Mouse (Mus musculus) ES-E14 (cell line): Measurements from ENCODE around the gene Bcl6b. TPM values are rescaled to one million over a fixed set of nuclear protein-coding genes. Genes with fewer than 3 reads are reported as not detected.

Source experiments
- DNase-seq: peaks from one replicate; pipeline ENCODE4 v3.0.0-alpha.2; 2013; ENCODE audit warnings: low read depth, low spot score
- H3K27ac ChIP-seq: 2 replicates; pipeline ENCODE4 v1.5.1; 2012; ENCODE audit warnings: low read depth, mild to moderate bottlenecking, low read length, moderate library complexity, mixed read lengths; ENCODE audit not compliant: poor library complexity, insufficient read depth, severe bottlenecking
- H3K36me3 ChIP-seq: 2 replicates; pipeline ENCODE4 v1.6.1; 2012; ENCODE audit warnings: mild to moderate bottlenecking, low read length, moderate library complexity, mixed read lengths; ENCODE audit not compliant: control insufficient read depth, poor library complexity, insufficient read depth, severe bottlenecking
- H3K4me1 ChIP-seq, 2 experiments: fragments of 150-350 bp in 1 of 2; sonication (generic) in 1 of 2; 2 replicates each; pipeline ENCODE4 v1.6.1; 2012; ENCODE audit warnings: low read length in 2 of 2, mild to moderate bottlenecking in 1 of 2, mixed read lengths in 1 of 2; ENCODE audit not compliant: control insufficient read depth in 2 of 2, insufficient read depth in 2 of 2, poor library complexity in 1 of 2
- H3K4me3 ChIP-seq, 2 experiments: fragments of 150-350 bp in 1 of 2; sonication (generic) in 1 of 2; 2 replicates each; pipeline ENCODE4 v1.5.1; 2012; ENCODE audit warnings: low read length in 2 of 2, low read depth in 1 of 2, mild to moderate bottlenecking in 1 of 2, mixed read lengths in 1 of 2; ENCODE audit not compliant: insufficient read depth in 1 of 2, poor library complexity in 1 of 2, severe bottlenecking in 1 of 2
- H3K9ac ChIP-seq: 2 replicates; pipeline ENCODE4 v1.6.1; 2012; ENCODE audit warnings: low read depth, mild to moderate bottlenecking, low read length, mixed read lengths; ENCODE audit not compliant: poor library complexity, insufficient read depth, severe bottlenecking
- H3K9me3 ChIP-seq: fragments of 150-350 bp; sonication (generic); 2 replicates; pipeline ENCODE4 v1.6.1; 2012; ENCODE audit warnings: low read depth, mild to moderate bottlenecking, low read length; ENCODE audit not compliant: control insufficient read depth, insufficient read depth
- CHD2 ChIP-seq: IDR thresholded peaks from 2 replicates; pipeline ENCODE4 v1.6.1; 2014; ENCODE audit warnings: mild to moderate bottlenecking, low read depth, low read length, inconsistent platforms
- HCFC1 ChIP-seq: IDR thresholded peaks from 2 replicates; pipeline ENCODE4 v1.6.1; 2012; ENCODE audit warnings: low read length, inconsistent platforms, borderline replicate concordance; ENCODE audit not compliant: insufficient read depth
- MAFK ChIP-seq: IDR thresholded peaks from 2 replicates; pipeline ENCODE4 v1.6.1; 2014; ENCODE audit warnings: mild to moderate bottlenecking, low read depth, low read length, inconsistent platforms; ENCODE audit not compliant: insufficient read depth
- ZC3H11A ChIP-seq: IDR thresholded peaks from 2 replicates; pipeline ENCODE4 v1.6.1; 2012; ENCODE audit warnings: low read depth, mild to moderate bottlenecking, inconsistent platforms, low read length, borderline replicate concordance
- ZNF384 ChIP-seq: IDR thresholded peaks from 2 replicates; pipeline ENCODE4 v1.6.1; 2012; ENCODE audit warnings: low read depth, low read length, inconsistent platforms
- in situ Hi-C, 2 experiments: fragments of 600-800 bp; cut with MboI; formaldehyde crosslinking; loops; one replicate each; pipeline ENCODE4 v1.15.1; 2025; ENCODE audit warnings: low sequenced_read_pairs in 2 of 2, inconsistent platforms in 1 of 2; ENCODE audit not compliant: unreplicated experiment in 2 of 2
- total RNA-seq: library from RNA; depleted of rRNA; stranded (reverse); fragments of 300-350 nt; gene quantifications from 2 replicates; pipeline ENCODE4 v1.2.3, GENCODE M21; 2012

Gene Bcl6b
- total RNA-seq, 1 experiment = 5.2 TPM

DNA sequence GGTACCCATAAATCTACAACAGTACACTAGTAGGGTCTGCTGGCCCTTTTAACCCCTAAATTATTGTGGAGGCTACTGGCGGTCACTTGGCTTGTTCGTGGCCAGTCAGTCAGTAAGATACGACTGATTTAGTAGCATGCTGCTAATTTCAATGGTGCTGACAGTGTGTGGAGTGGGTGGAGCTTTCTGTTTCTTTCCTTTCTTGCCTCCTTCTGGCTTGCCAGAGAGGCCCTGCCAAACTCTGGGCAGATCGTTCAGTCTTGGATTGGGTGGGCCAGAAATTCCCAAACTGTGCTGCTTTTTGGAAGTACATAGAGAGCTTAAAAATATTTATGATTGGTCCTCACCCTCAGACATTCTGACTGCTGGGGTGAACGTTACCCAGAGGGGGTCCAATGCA lies 2.5 kb downstream of the Bcl6b start:
- no peak for DNase-seq
- no peak overlapping the region for H3K4me3 ChIP-seq
- H3K27ac ChIP-seq = no peak overlapping the region
- TF ChIP-seq HCFC1 (no peak), CHD2 (no peak), ZNF384 (no peak), ZC3H11A (no peak), MAFK (no peak)
- H3K9ac ChIP-seq = no peak overlapping the region
- H3K9me3 ChIP-seq = no peaks in the 10 kb centered on the region
- H3K4me1 ChIP-seq = peaks cover 7 to 23% of the 10 kb centered on the region in 2 experiments
- in situ Hi-C loops = no loop called here
- H3K36me3 ChIP-seq = peaks cover 5% of the 10 kb centered on the region; the same call in 1 of the 2 replicates

DNA sequence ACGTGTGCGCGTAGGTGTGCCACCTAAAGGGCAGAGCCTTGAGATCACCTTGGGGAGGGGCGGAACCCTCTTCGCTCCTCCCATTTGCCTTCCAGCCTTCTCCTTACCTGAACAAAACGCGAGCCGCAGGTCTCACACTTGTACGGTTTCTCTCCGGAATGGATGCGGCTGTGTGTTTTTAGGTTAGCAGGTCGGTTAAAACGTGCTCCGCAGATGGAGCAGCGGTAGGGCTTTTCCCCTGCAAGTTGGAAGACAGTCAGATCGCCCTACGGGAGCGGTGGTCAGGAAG lies 3.1 kb downstream of the Bcl6b start:
- TF ChIP-seq HCFC1 = no peak
- TF ChIP-seq ZC3H11A = no peak
- no peak for TF ChIP-seq CHD2
- TF ChIP-seq ZNF384 = no peak
- no peak for TF ChIP-seq MAFK
- H3K4me1 ChIP-seq = peaks cover 8 to 23% of the 10 kb centered on the region in 2 experiments
- no peak overlapping the region for H3K27ac ChIP-seq
- DNase-seq = no peak
- peak overlapping the region; percentile 61 for H3K9ac ChIP-seq
- H3K9me3 ChIP-seq = no peaks in the 10 kb centered on the region
- peak overlapping the region; percentile 3 to 49 for H3K4me3 ChIP-seq
- H3K36me3 ChIP-seq = peaks cover 5% of the 10 kb centered on the region; the same call in 1 of the 2 replicates
- in situ Hi-C loops = no loop called here

DNA sequence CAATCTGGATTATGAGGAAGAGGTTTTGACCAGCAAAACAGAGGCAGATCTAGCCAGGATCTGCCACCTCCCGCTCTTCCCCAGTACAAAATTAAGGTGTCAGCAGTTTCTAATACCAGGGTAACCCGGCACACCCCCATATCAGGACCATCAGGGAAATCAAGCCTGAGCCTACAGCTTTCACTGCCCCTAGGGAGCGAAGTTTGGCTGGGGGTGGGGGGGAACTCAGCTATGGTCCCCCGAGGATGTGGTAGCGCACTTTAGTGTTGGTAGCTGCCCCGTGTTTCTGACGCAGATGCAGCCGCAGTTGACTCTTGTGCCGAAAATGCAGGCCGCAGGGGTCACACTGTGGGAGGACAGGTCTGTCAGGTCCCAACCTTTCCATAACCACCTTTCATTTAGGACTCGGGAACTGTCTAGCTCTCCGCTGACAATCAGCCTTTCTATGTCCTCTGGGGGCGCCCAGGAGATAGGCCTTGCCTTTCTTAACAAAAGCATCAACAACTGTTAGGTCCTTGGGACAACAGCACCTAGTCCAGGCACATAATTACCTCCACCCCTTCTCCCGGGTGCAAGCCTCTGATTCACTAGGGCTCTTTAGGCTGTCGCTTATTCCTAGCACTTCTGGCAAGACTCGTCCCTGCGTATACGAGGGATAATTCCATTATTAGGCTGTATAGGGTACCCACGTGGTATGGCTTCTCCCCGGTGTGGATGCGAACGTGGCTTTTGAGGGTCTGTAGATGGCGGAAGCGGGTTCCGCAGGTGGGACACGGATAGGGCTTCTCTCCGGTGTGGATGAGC lies 3.6 kb downstream of the Bcl6b start:
- in situ Hi-C loops = no loop called here
- peak overlapping the region; percentile 3 to 49; a peak in 3 of 4 replicates for H3K4me3 ChIP-seq
- DNase-seq = no peak
- no peak overlapping the region for H3K27ac ChIP-seq
- peaks cover 5% of the 10 kb centered on the region; the same call in 1 of the 2 replicates for H3K36me3 ChIP-seq
- peak overlapping the region; percentile 61 for H3K9ac ChIP-seq
- no peak for TF ChIP-seq ZC3H11A
- 0 out of 2 replicates have a peak, but pooled peaks have one; percentile 45 for TF ChIP-seq MAFK
- TF ChIP-seq ZNF384 = no peak
- TF ChIP-seq HCFC1 = no peak
- TF ChIP-seq CHD2 = no peak
- H3K4me1 ChIP-seq = peaks cover 8 to 23% of the 10 kb centered on the region in 2 experiments
- no peaks in the 10 kb centered on the region for H3K9me3 ChIP-seq

DNA sequence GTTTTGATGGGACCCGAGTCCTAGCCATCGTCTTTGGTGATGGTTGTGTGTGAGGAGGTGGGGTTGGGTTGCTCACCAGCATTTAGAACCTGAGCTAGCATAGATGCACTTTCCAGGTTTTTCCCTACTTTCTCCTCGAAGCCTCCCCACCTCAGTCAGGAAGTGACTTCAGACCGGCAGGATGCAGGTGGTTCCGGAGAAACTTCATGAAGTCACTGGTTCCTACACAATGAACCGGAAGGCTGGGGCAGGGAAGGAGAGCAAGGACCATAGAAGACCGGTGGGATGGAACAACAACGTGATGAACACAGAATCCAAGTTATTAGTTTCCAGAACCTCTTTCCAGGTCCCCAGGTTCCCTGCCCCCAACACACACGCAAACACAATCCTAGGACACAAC lies 5.9 kb downstream of the Bcl6b start:
- no peak for TF ChIP-seq ZC3H11A
- no peak for TF ChIP-seq ZNF384
- TF ChIP-seq CHD2 = no peak
- no peak for TF ChIP-seq MAFK
- no peak for TF ChIP-seq HCFC1
- Histone ChIP-seq H3K9ac (no peak overlapping the region), H3K4me1 (peaks cover 2 to 26% of the 10 kb centered on the region in 2 experiments; a peak in 3 of 4 replicates), H3K9me3 (no peaks in the 10 kb centered on the region), H3K4me3 (no peak overlapping the region), H3K27ac (no peak overlapping the region), H3K36me3 (peaks cover 5% of the 10 kb centered on the region; the same call in 1 of the 2 replicates)
- in situ Hi-C loops = no loop called here
- no peak for DNase-seq
